Mouse (Mus musculus) heart, adult 2 months (tissue): ENCODE data around the gene Erg28.

Experiments
- CTCF ChIP-seq: fragments of 200-600 bp; IDR thresholded peaks from 2 replicates; pipeline ENCODE4 v1.8.1; 2022; ENCODE audit warnings: antibody characterized with exemption, mild to moderate bottlenecking, moderate library complexity
- POLR2A ChIP-seq: fragments of 200-500 bp; IDR thresholded peaks from 2 replicates; pipeline ENCODE4 v1.6.1; 2011; ENCODE audit warnings: mild to moderate bottlenecking, low read depth, low read length, control low read depth; ENCODE audit not compliant: insufficient read depth

DNA sequence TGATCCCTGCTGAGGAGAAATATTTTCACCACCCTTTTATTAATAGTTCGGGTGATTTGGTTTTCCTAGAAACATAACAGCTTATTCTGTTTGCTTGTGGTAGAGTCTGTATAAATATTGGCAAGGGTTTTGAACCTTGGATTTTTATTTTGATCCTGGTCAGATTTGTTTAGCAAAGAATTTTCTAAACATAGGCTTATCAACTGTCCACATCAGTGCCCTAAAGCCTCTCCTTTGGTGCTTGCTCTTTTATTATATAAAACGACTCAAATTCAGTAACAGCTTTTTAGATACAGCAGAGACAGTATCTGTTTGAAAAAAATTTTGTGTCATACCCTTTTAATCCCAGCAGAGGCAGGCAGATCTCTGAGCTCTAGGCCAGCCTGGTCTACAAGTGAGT, 1.5 kb upstream of the Erg28 start:
- TF ChIP-seq CTCF (no peak), POLR2A (no peak)
